Mouse (Mus musculus): ENCODE data around the gene Slc50a1. TPM values are rescaled to one million over a fixed set of nuclear protein-coding genes. Genes with fewer than 3 reads are reported as not detected.

The Slc50a1 gene
- polyA plus RNA-seq (2012; rRNA removed), result 128 and 156 TPM in 2 replicates

GRCm38 (mm10) chr3:89270051-89270755 lies at the start of gene Slc50a1:
TSS of gene Slc50a1 (minus strand) at chr3:89270570.
- DNase-seq (ENCODE audit: low spot score), result peak; percentile 72

DNA sequence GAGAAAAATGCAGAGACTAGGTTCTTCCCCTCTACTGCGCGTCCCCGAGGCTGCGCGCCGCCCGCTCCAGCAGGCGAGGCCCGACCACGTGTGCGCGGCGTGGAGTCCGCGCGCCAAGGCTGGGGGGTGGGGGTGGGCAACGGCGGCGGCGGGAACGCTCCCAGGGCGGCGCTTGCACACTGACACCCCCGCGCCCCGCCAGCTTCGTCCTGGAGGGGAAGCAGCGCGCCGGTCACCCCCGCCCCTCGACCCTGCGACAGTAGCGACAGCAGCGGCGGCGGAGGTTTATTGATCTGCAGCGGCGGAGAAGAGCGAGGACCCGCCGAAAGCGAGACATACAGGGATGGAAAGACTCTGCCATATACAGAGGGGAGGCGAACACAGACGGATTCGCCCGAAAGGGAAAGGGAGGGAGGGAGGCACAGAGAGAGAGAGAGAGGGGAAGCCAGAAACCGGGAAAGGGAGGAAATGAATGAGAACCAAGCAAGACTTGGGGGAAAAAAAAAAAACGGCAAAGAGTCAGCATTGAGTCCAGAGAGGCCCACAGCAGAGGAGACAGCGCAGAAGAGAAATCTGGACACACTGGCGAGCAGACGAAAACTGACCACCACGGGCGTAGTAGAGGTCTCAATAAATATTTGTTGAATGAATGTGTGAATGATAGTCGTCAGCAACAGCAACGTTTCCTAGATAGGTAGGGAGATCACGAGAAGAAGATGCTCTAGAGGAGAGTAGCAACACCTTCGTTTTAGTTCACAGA lies 49.4 kb upstream of the Slc50a1 start:
- no peak for DNase-seq (ENCODE audit: low spot score)

DNA sequence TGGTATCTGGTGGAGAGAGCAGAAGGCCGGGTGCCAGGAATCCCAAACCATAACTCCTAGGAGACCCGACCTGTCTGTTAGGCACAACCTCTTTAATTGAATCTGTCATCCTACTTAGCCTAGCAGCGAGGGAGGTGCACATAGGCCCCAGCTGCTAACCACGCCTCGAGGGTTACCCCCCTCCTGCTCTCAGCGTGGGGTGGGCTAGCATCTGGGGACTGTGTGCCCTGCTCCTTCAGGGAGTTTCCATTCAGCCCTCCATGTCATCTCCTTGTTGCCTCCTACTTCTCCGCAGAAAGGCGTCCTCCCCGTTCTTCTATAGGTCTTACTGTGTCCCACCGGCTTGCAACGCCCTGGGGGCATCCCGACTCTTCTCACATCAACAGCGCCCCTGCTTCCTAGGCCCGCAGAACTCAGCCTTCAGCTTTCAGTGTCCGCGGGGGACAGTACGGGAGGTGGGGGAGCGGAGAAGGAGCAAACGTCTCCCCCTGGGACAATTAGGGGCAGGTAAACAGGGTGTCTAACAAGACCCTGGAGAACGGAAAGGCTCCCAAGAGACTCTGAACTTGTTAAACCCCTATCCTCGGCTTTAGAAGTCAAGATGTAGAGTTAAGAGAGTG lies 48.7 kb upstream of the Slc50a1 start:
- no peak for DNase-seq (ENCODE audit: low spot score)

GRCm38 (mm10) chr3:89318316-89318715 lies 47.9 kb upstream of the Slc50a1 start:
- DNase-seq (ENCODE audit: low spot score), result no peak

DNA sequence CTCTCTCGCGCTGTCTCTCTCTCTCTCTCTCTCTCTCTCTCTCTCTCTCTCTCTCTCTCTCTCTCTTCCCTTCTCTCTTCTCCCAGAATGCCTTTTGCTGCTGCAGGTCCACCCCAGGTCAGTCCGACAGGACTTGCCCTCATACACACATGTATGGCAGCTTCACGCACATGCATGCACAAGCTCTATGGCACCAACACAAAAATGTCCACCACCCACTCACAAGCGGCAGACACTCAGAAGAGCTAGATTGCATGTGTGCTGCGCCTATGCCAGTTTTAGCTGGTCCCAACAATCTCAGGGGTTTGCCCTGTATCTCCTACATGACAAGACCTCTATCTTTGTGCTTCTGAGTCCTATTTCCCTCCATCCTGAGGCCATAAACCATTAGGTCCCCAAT lies 46.9 kb upstream of the Slc50a1 start:
- DNase-seq (ENCODE audit: low spot score), result no peak

GRCm38 (mm10) chr3:89316833-89317232 lies 46.5 kb upstream of the Slc50a1 start:
- no peak for DNase-seq (ENCODE audit: low spot score)

GRCm38 (mm10) chr3:89315930-89316831 lies 45.8 kb upstream of the Slc50a1 start:
- no peak for DNase-seq (ENCODE audit: low spot score)

- DNase-seq (ENCODE audit: low spot score), result no peak
Observed at GRCm38 (mm10) chr3:89315195-89315929, 45.0 kb upstream of the Slc50a1 start.

DNA sequence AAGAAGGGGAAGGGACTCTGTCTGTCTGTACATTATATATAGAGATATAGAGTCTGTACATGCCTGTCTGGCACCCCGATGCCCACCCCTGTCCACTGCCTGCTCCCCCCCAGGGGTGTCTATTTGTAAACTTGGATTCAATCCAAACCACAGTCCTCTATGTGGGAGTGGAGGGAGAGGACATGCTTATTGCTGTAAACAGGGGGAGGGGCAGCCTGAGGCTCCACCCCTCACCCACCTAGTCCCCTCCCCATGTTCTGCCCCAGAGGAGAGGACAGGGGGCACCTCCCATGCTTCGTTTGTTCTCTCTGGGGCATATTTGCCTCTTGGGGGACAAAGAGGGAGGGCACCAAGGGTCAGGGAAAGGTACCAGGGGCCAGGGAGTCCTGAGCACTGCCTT lies 44.4 kb upstream of the Slc50a1 start:
- DNase-seq (ENCODE audit: low spot score), result no peak

DNA sequence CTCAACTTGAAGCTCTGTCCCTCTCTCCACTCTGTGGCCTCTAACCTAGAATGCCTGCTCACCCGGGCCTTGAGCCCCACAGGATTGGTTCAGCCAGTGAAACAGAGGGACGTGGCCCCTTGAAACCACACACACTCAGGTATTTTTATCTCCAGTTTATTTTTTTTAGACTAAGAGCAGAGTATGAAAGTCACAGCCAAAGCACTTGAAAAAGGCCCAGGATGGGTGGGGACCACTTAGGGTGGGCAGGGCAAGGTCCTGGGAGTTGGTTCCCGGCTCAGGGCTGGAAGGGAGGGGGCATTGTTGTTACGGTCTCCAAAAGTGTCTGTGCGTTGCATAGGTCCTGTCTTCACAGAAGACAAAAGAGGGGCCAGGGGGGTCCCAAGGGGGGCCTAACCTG lies 44.0 kb upstream of the Slc50a1 start:
- no peak for DNase-seq (ENCODE audit: low spot score)

DNA sequence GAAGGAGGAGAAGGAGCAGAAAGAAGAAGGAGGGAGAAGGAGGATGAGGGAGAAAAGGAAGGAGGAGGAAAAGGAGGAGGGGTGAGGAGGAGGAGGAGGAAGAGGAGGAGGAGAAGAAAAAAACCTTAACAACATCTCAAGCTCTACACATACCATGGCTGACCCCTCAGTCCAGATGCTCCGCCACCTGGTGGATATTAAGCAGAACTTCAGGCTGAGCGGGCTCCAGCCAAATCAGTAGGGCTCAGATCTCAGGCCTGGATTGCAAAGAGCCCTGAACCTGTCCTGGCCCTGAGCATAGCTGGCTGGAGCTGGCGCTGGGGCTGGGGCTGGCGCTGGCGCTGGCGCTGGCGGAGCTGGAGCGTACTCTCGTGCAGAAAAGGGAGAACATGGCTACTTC lies 37.7 kb upstream of the Slc50a1 start:
- DNase-seq (ENCODE audit: low spot score), result no peak

DNA sequence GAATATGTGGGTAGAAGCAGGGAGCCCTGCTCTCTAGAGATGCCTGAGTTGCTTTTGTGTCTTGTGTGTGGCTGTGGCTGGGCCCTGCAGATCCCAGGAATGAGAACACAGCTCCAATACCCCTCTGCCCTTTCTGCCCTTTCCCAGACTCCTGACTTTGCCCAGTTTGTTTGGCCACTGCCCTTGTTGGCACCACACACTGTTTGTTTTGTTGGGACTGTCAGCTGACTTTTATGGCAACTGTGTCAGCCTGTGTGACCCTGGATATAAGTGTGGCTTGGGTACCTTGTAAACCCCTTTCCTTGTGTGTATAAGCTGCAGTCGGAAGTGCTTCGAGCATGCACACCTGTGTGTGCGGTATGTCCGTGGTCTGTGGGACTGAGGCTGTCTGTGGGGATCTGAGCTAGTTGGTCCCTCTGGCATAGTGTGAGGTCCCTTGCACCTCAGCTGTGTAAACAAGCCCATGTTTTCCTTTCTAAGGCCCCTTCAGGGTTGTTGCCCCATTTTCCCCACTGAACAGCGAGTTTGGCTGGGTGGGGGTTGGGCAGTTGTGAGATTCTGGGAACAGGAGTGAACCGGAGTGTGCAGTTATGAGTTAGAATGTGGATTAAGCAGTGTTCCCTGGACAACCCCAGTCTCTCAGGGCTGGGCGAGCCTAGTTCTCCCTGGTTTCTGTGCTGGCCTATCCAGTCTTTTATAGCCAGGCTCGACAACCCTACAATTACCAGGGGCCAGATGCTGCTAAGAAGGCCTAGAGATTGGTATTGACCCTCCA lies 35.4 kb upstream of the Slc50a1 start:
- DNase-seq (ENCODE audit: low spot score), result no peak

GRCm38 (mm10) chr3:89305105-89305504 lies 34.7 kb upstream of the Slc50a1 start:
- no peak for DNase-seq (ENCODE audit: low spot score)

- DNase-seq (ENCODE audit: low spot score), result no peak
Observed at GRCm38 (mm10) chr3:89304440-89304839, 34.1 kb upstream of the Slc50a1 start.

- DNase-seq (ENCODE audit: low spot score), result no peak
Observed at GRCm38 (mm10) chr3:89300514-89300913, 30.1 kb upstream of the Slc50a1 start.

GRCm38 (mm10) chr3:89300071-89300470 lies 29.7 kb upstream of the Slc50a1 start:
- DNase-seq (ENCODE audit: low spot score), result no peak

- no peak for DNase-seq (ENCODE audit: low spot score)
Observed at GRCm38 (mm10) chr3:89299499-89299898, 29.1 kb upstream of the Slc50a1 start.

DNA sequence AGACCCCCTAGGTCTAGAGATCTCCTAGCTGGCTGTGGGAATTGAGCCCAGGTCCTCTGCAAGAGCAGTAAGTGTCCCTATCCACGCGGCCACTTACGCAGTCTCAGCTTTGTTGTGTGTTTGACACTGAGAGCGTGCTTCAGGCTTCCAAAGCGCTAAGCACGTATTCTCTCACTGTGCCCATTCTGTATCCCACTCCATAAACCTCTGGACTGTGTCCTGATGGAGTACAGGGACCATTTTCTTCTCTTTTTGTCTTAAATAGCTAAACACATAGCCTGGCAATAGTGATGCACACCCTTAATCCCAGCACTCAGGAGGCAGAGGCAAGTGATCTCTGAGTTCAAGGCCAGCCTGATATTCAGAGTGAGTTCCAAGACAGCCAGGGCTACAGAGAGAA lies 28.5 kb upstream of the Slc50a1 start:
- DNase-seq (ENCODE audit: low spot score), result no peak

- no peak for DNase-seq (ENCODE audit: low spot score)
Observed at GRCm38 (mm10) chr3:89296761-89297396, 26.5 kb upstream of the Slc50a1 start.

DNA sequence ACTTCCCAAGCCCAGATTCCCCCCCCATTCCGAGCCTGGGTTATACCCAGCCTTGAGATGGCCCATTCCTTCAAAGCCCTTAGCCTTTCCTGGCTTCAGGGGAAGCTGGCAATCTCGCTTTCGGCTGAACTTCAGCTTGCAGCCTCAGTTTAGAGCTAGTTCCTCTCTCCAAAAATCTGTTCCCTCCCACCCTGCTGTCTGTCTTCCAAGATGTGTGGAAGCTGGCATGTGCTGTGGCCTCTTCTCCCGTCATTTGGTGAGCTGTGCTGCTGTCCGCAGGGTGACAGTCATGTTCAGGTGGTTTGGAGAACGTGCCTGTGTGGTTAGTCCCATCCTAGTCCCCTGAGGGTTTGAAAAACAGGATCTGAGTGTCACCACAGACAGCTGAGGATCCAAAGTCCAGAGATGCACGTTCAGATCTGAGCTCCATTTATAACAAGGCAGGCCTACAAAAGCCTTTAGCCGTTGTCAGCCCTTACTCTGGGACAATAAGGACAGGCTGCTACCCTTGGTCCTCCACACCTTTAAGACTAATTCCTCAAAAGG lies 25.4 kb upstream of the Slc50a1 start:
- DNase-seq (ENCODE audit: low spot score), result no peak
